Mouse (Mus musculus): ENCODE data around the gene Klhl9.
A peak's percentile ranks its signal among the peaks of the same experiment; 100 is the strongest.
"Not testable (repeated sequence)": the region's sequence is repeated elsewhere in the genome, so short reads cannot be mapped to it uniquely, and the experiment has no call there.

The Klhl9 gene

GRCm38 (mm10) chr4:88721791-88722721 lies at the start of gene Klhl9, which contains the start of gene Gm26566:
Gene Klhl9, minus strand, starts transcription at chr4:88722465.
Gene Gm26566, plus strand, starts transcription at chr4:88721805.
- peak; percentile 65 for DNase-seq (ENCODE audit: low read depth, low spot score)

- not testable (repeated sequence) for DNase-seq (ENCODE audit: low read depth, low spot score)
Measured at GRCm38 (mm10) chr4:88763384-88764018, 41.2 kb upstream of the Klhl9 start.

- DNase-seq (ENCODE audit: low read depth, low spot score), result not testable (repeated sequence)
Measured at GRCm38 (mm10) chr4:88762341-88762740, 40.1 kb upstream of the Klhl9 start.

GRCm38 (mm10) chr4:88761776-88762175 lies 39.5 kb upstream of the Klhl9 start:
- not testable (repeated sequence) for DNase-seq (ENCODE audit: low read depth, low spot score)

GRCm38 (mm10) chr4:88760431-88760830 lies 38.2 kb upstream of the Klhl9 start:
- DNase-seq (ENCODE audit: low read depth, low spot score), result not testable (repeated sequence)

GRCm38 (mm10) chr4:88759610-88760268 lies 37.5 kb upstream of the Klhl9 start, which contains the start of gene Gm13283:
Gene Gm13283, plus strand, starts transcription at chr4:88760119.
- not testable (repeated sequence) for DNase-seq (ENCODE audit: low read depth, low spot score)

GRCm38 (mm10) chr4:88758751-88759150 lies 36.5 kb upstream of the Klhl9 start:
- DNase-seq (ENCODE audit: low read depth, low spot score), result not testable (repeated sequence)

- DNase-seq (ENCODE audit: low read depth, low spot score), result peak; percentile 60
Measured at GRCm38 (mm10) chr4:88757628-88758031, 35.4 kb upstream of the Klhl9 start.

- not testable (repeated sequence) for DNase-seq (ENCODE audit: low read depth, low spot score)
Measured at GRCm38 (mm10) chr4:88756581-88757513, 34.6 kb upstream of the Klhl9 start.

GRCm38 (mm10) chr4:88754818-88755340 lies 32.6 kb upstream of the Klhl9 start, which contains the start of gene Gm13271:
Gene Gm13271, plus strand, starts transcription at chr4:88754868.
- DNase-seq (ENCODE audit: low read depth, low spot score), result not testable (repeated sequence)

- DNase-seq (ENCODE audit: low read depth, low spot score), result no peak
Measured at GRCm38 (mm10) chr4:88749926-88750325, 27.7 kb upstream of the Klhl9 start.

GRCm38 (mm10) chr4:88744207-88744606 lies 21.9 kb upstream of the Klhl9 start:
- DNase-seq (ENCODE audit: low read depth, low spot score), result no peak

GRCm38 (mm10) chr4:88742771-88743371 lies 20.6 kb upstream of the Klhl9 start:
- DNase-seq (ENCODE audit: low read depth, low spot score), result no peak

- no peak for DNase-seq (ENCODE audit: low read depth, low spot score)
Measured at GRCm38 (mm10) chr4:88741426-88741825, 19.2 kb upstream of the Klhl9 start.

- no peak for DNase-seq (ENCODE audit: low read depth, low spot score)
Measured at GRCm38 (mm10) chr4:88739036-88739435, 16.8 kb upstream of the Klhl9 start.

GRCm38 (mm10) chr4:88738480-88738879 lies 16.2 kb upstream of the Klhl9 start:
- DNase-seq (ENCODE audit: low read depth, low spot score), result no peak

GRCm38 (mm10) chr4:88727324-88727723 lies 5.1 kb upstream of the Klhl9 start:
- no peak for DNase-seq (ENCODE audit: low read depth, low spot score)

GRCm38 (mm10) chr4:88726727-88727126 lies 4.5 kb upstream of the Klhl9 start:
- DNase-seq (ENCODE audit: low read depth, low spot score), result no peak

- DNase-seq (ENCODE audit: low read depth, low spot score), result no peak
Measured at GRCm38 (mm10) chr4:88723497-88724090, 1.3 kb upstream of the Klhl9 start.

GRCm38 (mm10) chr4:88718715-88719114 lies 3.5 kb downstream of the Klhl9 start:
- DNase-seq (ENCODE audit: low read depth, low spot score), result no peak

Measured in WW6 (cell line).